Mouse (Mus musculus) natural killer cell, adult 2 months (primary cell): Measurements from ENCODE around the gene 1700037C18Rik.

Source experiments
- DNase-seq, 2 experiments: peaks; one replicate each; pipeline ENCODE4 v3.0.0; 2022; ENCODE audit warnings: low spot score in 2 of 2

The 1700037C18Rik gene

DNA sequence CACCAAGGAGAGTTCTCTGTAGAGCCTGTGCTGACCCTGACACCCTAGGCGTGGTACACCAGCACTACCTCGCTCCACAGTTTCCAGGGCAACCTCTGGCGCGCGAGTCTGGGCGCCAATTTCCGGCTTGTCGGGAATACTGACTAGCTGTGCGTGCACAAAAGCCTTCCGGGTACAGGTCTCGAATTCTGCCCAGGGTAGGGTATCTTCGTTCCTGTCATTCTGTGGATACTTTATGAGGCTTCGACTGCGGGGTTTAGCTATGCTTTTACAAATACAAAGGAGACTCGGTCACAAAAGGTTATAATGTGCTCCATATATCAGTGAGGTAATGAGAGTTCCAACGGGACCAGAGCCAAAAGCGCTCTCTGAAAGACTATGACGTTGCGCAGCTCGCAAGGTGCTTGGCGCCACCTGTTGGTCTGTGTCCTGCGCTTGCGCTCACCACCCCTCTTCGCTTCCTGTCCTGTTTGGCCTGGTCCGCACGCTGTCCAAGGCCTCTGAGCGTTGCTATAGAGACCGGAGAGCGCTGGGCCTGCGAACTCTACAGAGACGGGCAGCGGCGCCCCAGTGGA lies at the start of gene 1700037C18Rik, which contains the start of gene Cluap1:
Gene 1700037C18Rik, minus strand, starts transcription at position 153 of the 575 bp plus-strand sequence.
Gene Cluap1, plus strand, starts transcription at position 265 of the 575 bp plus-strand sequence.
- DNase-seq: peak; percentile 90

DNA sequence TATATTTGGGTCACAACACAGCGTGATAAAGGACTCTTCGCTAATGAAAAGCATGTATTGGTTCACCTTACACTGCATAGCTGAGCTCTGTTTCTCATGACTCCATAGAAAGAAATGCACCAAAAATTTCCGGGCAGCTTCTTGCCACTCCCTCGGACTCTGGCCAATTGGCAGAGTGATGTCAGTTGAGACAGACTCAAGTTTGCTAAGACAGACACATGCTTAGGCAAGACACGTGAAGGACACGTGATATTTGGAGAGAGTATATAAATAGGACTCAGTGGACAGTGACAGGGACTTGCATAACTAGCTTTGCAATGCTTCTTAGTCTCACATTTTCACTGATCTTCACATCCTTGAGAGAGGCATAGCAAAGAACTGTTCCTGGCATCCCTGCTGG lies 47.9 kb upstream of the 1700037C18Rik start:
- DNase-seq: no peak

DNA sequence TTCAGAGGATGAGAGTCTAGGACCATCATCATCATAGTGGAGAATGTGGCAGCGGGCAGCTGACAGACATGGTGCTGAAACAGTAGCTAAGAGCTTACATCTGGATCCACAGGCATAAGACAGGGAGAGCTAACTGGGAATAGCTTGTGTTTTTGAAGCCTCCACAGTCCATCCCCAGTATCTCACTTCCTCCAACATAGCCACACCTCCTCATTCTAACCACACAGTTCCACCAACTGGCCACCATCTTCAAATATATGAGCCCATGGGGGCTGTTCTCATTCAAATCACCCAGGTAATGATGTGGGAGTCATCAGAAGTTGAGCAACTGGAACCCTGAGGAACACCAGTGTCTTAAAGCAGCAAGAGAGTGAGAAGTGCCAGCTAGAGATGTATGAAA lies 42.7 kb upstream of the 1700037C18Rik start:
- no peak for DNase-seq

DNA sequence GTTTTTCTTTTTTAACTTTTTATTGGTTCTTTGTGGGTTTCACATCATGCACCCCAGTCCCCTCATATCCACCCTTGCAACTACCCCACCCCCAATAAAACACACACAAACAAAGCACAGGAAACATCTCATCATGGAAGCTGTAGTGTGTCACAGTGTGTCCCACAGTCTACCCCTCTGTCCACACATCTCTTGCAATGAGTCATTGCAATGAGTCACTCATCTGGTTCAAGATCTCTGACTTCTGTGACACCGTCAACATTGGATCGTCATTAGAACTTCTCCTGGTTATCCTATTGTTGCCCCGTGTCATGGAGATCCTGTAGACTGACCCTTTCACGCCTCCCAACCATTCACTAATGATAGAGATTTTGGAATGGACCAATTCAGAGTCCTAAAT lies 26.2 kb upstream of the 1700037C18Rik start:
- no peak for DNase-seq

DNA sequence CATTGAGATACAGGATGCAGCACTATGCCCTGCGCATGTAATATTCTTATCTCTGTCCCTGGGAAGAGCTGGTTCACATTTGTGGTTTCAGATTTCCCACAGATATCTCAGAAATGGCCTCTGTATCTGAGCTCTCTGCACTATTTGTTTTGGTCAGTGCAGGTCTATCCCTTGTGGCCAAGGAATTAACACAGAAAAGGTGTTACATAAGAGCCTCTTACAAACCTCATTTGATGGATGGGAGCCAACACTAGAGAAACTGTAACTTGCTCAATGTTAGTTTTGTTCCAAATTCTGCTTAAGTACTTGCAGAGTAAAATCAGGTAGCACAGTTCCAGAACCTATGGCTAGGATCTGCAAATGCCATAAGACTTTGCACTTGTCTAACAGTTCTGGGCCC lies 25.6 kb upstream of the 1700037C18Rik start:
- no peak for DNase-seq

DNA sequence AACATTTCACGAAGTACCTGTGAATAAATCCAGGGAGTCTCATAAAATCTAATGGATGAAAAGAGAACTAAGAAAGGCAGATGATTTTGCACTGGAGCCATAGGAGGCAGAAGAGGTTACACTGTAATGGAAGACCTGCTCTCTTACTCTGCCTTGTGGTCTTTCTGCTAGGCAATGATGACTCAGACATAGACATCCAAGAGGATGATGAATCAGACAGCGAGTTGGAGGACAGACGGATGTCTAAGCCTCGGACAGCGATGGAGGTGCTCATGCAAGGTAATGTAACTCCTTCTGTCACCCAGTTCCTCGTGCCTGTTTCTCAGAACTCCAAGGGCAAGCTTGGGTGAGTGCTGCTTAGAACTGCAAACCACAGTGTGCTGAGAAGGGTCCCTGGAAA lies 25.0 kb upstream of the 1700037C18Rik start:
- DNase-seq: no peak

DNA sequence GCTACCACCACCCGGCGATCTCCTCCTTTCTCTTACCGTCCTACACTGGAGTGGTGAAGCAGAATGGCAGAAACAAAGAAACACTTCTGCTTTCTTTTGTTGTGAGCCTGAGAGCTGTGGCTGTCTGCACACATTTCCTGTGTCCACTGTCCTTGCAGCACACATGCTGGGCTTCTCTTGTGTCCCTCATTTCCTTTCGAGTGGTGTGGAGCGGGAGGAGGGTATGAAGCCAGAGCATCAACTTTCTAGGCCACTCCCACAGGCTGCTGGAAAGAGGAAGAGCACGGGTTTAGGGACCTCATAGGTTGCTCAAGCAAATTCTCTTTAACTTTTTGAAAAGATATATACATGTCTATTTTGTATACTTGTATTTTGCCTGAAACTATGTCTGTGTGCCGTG lies 20.7 kb upstream of the 1700037C18Rik start:
- DNase-seq: no peak

DNA sequence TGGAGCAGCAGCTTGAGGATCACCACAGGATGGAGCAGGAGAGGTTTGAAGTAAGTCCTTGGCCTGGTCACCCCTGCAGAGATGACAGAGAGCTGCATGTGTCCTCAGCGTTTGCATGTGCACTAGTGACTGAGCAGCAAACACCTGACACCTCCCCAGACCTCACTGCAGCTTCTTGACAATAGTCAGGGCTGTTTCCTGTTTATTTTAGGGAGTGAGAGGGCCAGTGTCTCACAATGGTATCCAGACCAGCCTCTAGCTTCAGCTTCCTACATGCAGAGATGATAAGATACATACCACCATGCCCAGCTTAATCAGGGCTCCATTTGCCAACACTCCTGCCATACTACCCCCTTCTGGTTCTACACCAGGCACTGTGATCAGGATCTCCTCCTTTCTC lies 20.1 kb upstream of the 1700037C18Rik start:
- DNase-seq: no peak

DNA sequence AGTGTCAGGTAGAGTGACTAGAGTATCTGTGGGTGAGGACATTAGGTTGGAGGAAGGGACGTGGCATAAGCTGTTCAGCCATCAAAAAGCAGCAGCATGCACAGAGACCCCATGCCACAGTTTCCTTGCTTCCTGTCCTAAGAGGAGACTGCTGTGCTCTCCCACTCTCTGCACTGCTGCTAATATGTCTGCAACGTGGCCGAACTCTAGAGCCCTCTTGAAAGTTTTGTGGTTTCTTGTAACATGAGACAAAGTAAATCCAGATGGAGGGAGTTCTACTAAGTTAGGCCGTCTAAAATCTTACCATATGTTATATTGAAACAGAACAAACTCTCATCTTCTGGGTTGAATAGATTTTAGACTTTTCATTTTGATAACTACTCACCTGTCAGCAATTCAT lies 15.5 kb upstream of the 1700037C18Rik start:
- no peak for DNase-seq

DNA sequence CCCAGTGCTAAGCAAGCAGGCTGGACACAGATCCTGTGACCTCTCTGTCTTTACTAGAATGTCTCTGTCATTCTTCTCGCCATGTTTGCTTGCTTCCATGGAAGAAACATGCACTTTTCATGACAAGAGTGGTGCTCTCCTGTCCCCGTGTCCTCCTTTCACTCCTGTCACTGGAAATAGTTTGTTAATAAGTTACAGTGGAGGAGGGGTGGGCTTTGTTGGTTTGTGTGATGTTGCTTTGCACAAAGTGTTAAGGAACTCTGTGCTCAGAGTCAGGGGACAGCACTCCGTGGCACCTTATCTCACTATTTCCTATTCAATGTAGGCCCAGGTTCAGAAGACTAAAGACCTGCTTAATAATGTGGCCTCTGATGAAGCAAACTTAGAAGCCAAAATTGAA lies 15.0 kb upstream of the 1700037C18Rik start:
- DNase-seq: no peak

DNA sequence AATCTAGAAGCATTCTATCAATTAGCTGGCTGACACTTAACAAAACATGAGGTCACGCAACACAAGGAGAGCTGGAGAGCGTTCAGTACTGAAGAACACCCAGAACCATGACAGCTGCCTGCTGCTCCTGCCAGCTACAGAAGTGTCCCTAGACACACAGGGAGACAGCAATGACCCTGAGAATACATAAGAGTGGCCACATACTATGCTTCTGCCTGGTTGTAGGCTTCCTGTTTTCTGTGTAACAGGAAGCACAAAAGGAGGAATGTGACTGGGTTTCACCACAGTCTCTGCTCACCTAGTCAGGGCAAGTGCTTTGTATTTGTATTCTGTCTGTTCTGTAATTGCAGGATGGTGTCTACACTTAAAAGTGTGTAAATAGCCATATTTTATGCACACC lies 12.3 kb upstream of the 1700037C18Rik start:
- no peak for DNase-seq

DNA sequence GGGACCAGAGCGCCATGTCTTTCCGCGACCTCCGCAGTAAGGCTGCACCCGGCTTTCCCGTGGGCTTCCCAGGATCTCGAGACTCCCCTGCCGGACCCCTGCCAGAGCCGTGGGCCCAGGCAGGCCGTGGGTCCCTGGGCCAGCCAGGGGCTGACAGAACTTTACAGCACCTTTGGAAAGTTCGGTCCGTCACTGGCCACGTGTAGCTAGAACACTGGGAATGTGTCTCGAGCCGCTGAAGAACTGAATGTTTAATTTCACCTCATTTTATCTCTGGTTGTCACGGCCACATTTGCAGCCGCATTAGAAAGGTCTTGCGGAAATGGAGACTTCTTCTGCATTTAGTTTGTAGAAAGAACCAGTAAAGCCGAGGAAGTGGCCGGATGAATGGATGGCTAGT lies 629 bp upstream of the 1700037C18Rik start:
- DNase-seq: no peak

DNA sequence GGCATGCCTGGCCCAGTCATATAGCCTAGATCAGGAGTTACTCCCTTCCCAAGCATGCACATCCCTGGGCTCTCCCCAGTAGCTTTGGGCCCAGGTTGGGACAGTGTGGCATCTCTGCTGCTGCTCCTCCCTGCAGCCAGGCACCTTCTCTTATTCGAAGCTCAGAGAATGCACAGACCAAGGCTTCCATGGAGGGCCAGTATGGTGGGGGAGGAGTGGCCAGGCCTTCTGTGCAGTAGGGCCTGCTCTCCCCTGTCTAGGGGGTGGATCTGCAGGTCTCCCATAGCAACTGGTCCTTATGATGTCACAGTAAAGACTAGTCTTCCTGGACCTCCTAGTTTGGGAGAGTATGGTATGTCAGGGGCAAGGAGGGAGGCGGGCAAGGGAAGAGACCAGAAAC lies 1.0 kb downstream of the 1700037C18Rik start:
- no peak for DNase-seq

DNA sequence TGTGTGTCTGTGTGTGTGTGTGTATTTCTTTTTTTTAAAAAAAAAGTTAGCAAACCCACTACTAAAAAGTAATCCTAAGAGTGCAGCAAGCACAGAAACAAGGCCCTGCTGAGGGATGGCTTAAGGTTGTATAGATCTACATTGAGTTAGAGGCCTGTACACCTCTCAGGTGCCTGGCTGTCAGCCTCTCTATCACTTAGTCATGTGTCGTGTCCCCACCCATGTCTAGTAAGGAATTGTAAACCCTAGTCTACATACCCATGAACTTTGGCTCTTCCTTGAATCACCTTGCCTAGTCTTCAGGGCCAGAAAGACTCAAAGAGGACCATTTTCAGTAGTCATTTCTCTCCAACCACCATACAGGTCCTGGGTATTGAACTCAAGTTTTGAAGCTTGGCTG lies 11.9 kb downstream of the 1700037C18Rik start:
- DNase-seq: no peak

DNA sequence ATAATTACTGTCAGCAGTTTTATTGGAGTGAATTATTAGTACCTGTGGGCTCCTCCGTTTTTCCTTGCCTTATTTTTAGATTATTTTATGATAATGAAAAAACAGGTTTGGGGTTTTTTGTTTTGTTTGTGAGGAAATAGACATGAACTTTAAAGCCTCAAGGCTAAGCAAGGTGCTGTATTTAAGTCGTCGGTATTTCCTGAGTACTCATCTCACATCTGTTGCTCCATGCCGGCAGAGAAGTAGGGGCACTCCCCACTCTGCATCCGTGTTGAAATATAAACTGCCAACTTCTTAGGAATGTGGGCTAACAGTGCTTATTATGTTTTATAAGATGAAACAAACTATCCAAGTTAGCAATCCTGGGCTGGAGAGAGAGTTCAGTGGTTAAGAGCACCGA lies 12.4 kb downstream of the 1700037C18Rik start:
- DNase-seq: no peak

DNA sequence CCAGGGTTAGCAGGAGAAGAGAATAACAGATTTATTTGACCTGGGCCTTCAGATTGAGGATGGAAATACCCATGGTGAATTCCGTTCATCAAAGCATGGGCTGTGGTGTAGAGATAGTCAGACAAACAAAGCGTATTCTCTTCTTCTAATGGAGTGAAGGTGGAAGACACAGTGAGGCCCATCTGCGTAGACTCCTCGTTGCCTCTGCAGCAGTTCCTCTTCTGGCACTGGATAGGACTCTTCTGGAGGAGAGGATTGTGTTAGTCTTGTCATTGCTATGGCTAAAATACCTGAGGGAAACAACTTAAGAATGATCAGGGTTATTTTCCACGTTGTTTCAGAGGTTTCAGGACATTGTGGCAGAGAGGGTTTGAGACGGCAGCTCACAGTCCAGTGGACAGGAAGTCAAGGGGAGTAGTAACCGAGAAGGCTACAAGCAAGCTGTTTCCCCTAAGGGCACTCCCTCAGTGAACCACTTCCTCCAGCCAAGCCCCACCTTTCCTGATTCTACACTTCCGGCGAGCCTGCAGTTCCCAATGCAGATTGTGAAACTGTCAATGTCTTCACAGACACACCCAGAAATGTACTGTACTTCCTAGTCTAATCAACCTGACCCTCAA lies 13.2 kb downstream of the 1700037C18Rik start:
- DNase-seq: peak; percentile 70 to 76

DNA sequence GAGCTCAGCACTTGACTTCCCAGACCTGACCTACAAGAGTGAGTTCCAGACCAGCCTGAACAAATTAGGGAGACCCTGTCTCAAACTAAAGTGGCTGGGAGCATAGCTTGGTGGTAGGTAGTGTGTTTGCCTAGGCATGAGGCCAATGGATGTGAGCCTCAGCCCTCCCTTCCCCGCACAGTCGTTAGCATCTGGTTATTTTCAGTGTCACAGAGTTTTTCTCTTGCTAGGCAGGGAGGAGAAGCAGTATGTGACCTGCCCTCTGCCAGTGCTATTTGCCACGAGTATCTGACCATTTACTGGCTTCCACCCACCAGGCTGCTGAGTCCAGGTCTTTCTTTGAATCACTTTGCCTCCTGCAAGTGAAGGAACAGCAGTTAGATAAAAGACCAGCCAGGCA lies 14.8 kb downstream of the 1700037C18Rik start:
- DNase-seq: no peak

DNA sequence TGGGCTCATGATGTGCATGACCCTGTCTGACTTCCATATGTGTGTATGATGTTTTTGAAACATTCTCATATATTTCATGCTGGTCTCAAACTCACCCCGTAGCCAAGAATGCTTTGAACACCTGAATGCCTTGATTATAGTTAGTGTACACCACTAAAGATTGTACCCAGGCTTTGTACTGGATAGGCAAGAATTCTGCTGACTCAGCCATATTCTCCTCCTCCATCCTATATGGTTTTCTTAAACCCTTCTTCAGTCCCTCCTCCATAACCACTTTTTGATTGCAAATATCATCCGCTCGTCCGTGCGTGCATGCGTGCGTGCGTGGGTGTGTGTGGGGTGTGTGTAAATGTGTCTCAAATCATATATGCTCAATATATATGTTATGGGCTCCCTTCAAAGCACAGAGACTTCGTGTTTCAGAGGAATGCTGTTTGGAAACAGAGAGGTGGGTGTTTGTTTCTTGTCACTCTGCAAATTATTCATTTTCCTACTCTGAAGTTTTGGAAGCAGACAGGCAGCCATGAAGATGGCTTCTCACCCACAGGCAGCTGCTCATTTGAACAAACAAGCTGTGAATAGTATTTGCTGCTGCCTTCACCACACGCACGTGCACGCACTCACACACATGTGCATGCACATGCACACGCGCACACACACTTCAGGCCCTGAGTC lies 16.7 kb downstream of the 1700037C18Rik start:
- no peak for DNase-seq

DNA sequence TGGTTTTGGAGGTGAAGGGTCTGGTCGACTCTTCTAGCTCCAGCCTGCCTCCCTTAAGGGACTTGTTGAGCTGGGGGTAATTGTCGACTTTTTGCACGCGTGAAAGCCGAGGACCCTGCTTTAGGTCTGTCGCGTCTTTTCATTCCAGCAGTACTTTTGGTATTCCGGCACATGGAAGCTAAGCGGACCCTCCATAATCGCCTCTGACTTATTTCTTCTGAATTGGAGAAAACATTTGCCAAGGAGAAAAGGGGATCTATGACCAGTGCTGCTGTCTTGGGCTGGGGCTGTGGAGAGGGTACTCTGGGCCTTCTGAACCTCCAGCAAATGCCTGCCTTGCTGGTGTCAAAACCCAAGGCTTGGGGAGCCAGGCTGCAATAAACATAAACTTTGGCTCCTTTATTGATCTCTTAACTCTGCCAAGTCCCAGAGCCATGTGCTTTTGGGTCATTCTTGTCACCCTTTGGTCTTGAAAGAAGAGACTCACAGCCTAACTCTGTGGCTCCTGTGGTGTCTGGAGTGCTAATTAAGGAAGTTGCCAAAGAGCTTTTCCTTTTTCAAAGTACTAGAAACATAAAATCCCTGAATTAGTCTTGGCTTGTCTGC lies 23.3 kb downstream of the 1700037C18Rik start:
- DNase-seq: no peak

DNA sequence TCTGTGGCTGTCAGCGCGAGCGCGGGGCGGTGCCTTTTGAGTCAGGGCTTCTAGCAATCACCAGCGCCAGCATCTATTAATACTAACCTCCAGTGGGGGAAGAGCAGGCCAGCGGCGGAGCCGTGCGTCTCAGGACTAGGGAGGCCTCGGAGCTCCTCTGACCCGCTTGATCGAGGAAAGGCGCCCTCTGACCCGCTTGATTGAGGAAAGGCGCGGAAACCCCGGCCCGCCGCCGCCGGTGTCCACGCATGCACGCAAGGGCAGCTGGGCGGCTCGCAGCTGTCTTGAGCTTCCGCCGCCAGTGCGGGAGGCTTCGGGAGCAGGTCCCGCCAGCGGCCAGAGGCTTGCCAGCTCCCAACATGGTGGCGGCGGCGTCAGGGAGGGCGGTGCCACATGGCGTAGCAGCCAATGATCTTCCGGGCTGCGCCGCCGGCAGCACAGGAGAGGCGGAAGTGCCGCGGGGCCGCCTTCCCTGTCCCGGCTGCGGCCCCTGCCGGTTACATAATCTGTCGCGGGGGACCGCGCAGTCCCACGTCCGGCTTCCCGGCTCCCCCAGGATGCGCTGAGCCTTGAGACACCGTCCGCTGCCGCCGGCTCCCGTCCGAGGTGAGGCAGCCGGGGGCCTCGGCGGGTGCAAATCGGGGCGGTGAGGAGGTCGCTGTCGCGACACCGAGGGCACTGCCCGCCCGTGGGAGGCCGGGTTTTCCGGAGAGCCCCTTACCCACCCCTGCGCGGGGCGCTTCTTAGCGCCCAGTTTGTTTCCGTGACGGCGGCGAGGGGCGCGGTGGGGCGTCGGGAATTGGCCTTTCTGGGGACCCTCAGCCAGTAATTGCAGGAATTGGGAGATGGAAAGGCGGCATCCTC lies 24.1 kb downstream of the 1700037C18Rik start, which contains the start of the genes Zfp597 and Gm20695:
Gene Zfp597, minus strand, starts transcription at position 361 of the 864 bp plus-strand sequence.
Gene Gm20695, plus strand, starts transcription at position 448 of the 864 bp plus-strand sequence.
- DNase-seq: peak; percentile 81 to 86

DNA sequence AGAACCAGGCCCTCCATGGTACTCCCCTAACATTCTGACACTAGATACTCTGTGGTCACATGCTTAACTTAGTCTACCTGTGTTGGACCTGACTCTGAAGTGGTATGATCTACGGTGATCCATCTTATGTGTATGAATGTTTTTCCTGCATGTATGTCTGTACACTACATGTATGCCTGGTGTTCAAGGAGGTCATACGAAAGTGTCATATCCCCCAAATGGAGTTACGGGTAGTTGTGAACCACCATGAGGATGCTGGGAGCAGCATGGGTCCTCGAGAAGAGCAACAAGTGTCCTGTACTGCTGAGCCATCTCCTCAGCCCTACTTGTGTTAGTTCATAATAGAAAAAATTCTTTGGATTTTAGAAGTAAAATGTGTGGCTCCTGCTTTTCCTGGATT lies 32.1 kb downstream of the 1700037C18Rik start:
- no peak for DNase-seq
